Comparison of ENCODE assay signal across 8 mouse cellular contexts in genomic region chr6:52221337-52221992, GRCm38 (mm10). TPM values are rescaled to one million over a fixed set of nuclear protein-coding genes. Genes with fewer than 3 reads are reported as not detected.
DNase-seq lines count a peak whose midpoint lies in the region; ATAC-seq and TF ChIP-seq lines count a peak whose summit lies in the region.

TSS of gene Hoxa7 (minus strand) at chr6:52221854.

- no peaks in the 10 kb centered on the region for H3K27me3 ChIP-seq in MEL (ENCODE audit: control insufficient read depth in 1 of 2, insufficient read depth in 2 of 2, low read length in 2 of 2)
- H3K27me3 ChIP-seq in lung, embryonic 14.5 days (ENCODE audit: insufficient read depth, low read length): peaks cover 99% of the 10 kb centered on the region

- 2% methylated on average over 46 of the region's 46 CpGs for WGBS in lung, embryonic 14.5 days

- H3K9ac ChIP-seq in MEL (ENCODE audit: control insufficient read depth, low read depth, low read length, poor library complexity, severe bottlenecking): peak within 1 kb of the TSS; percentile 72
- H3K9ac ChIP-seq in lung, embryonic 14.5 days: peak within 1 kb of the TSS; percentile 67

- no peak for TF ChIP-seq POLR2A in MEL (IDR thresholded peaks at IDR 0.05; ENCODE audit: control insufficient read depth in 1 of 2, insufficient read depth in 1 of 2, low read depth in 1 of 2, low read length in 2 of 2, poor library complexity in 1 of 2)

- H3K79me2 ChIP-seq in MEL (ENCODE audit: control insufficient read depth, insufficient read depth, low read length, poor library complexity): no peaks in the 10 kb centered on the region

- H3K4me1 ChIP-seq in MEL (ENCODE audit: control insufficient read depth in 1 of 2, insufficient read depth in 2 of 2, low read length in 2 of 2): no peaks in the 10 kb centered on the region
- no peaks in the 10 kb centered on the region for H3K4me1 ChIP-seq in lung, embryonic 14.5 days (ENCODE audit: insufficient read depth)

- ATAC-seq in lung, embryonic 14.5 days (ENCODE audit: insufficient read depth): peak; percentile 51
- ATAC-seq in neutrophil, adult 5-6 weeks (ENCODE audit: extremely low read depth, insufficient number of reproducible peaks, low FRiP score, poor library complexity, severe bottlenecking): peak; percentile 76

- H3K9me3 ChIP-seq in MEL (replicated peaks; ENCODE audit: insufficient read depth, low read length): no peaks in the 10 kb centered on the region
- H3K9me3 ChIP-seq in lung, embryonic 14.5 days (ENCODE audit: low read depth, low read length): no peaks in the 10 kb centered on the region

- DNase-seq in MEL (ENCODE audit: low read depth, low spot score): peak; percentile 81
- peak; percentile 80 for DNase-seq in cerebellum, adult 8-10 months
- DNase-seq in forelimb bud, embryonic 11.5 days (ENCODE audit: low read depth, low spot score): peak; percentile 98
- DNase-seq in heart, postnatal 4 days: peak; percentile 91
- peak; percentile 64 to 87 for DNase-seq in layer of hippocampus, adult 8-10 months (ENCODE audit: low spot score in 2 of 2)
- peak; percentile 97 for DNase-seq in lung, embryonic 14.5 days
- DNase-seq in testis, postnatal 14 days (ENCODE audit: low spot score): peak; percentile 82

- no peaks in the 10 kb centered on the region for H3K36me3 ChIP-seq in MEL (ENCODE audit: control insufficient read depth in 1 of 2, insufficient read depth in 2 of 2, low read length in 2 of 2)
- no peaks in the 10 kb centered on the region for H3K36me3 ChIP-seq in lung, embryonic 14.5 days (ENCODE audit: insufficient read depth)

- H3K4me2 ChIP-seq in lung, embryonic 14.5 days: peak within 1 kb of the TSS; percentile 94

- no peak for TF ChIP-seq EP300 in MEL (IDR thresholded peaks at IDR 0.05; ENCODE audit: low read depth in 1 of 2, low read length in 2 of 2)

- H3K27ac ChIP-seq in MEL (ENCODE audit: control insufficient read depth, low read depth, low read length): no peak within 1 kb of the TSS
- no peak within 1 kb of the TSS for H3K27ac ChIP-seq in lung, embryonic 14.5 days (ENCODE audit: low read depth)

- peak; percentile 81 to 89 (median 86) for TF ChIP-seq CTCF in MEL (IDR thresholded peaks at IDR 0.05 in 2 of 3, conservative IDR thresholded peaks at IDR 0.05 in 1 of 3; ENCODE audit: control insufficient read depth in 1 of 3, insufficient read depth in 1 of 3, low read depth in 2 of 3, low read length in 3 of 3, poor library complexity in 1 of 3, severe bottlenecking in 1 of 3)
- peak; percentile 99 for TF ChIP-seq CTCF in lung, embryonic 14.5 days (IDR thresholded peaks at IDR 0.05; ENCODE audit: low read depth)

- peak within 1 kb of the TSS; percentile 74 to 79 for H3K4me3 ChIP-seq in MEL (ENCODE audit: control insufficient read depth in 1 of 2, insufficient read depth in 1 of 2, low read depth in 2 of 2, low read length in 2 of 2)
- peak within 1 kb of the TSS; percentile 58 for H3K4me3 ChIP-seq in lung, embryonic 14.5 days (ENCODE audit: low read depth, low read length)

- TF ChIP-seq RAD21 in MEL (IDR thresholded peaks at IDR 0.05; ENCODE audit: low read depth, low read length): peak; percentile 91

TF ChIP-seq in MEL, 35 proteins besides CTCF, POLR2A, EP300 and RAD21:
- peak; percentile 32; the same call in 1 of the 2 replicates for TF ChIP-seq SIN3A (IDR thresholded peaks at IDR 0.05; ENCODE audit: low read length)
- peak; percentile 87 for TF ChIP-seq ZC3H11A (IDR thresholded peaks at IDR 0.05; ENCODE audit: low read depth, low read length)
- no peak for TF ChIP-seq MEF2A (IDR thresholded peaks at IDR 0.05; ENCODE audit: extremely low read depth, insufficient replicate concordance, low read depth, low read length, poor library complexity, severe bottlenecking)
- no peak for TF ChIP-seq POLR2AphosphoS5 (IDR thresholded peaks at IDR 0.05; ENCODE audit: borderline replicate concordance, low read depth, low read length)
- peak; percentile 77 for TF ChIP-seq SMC3 (IDR thresholded peaks at IDR 0.05; ENCODE audit: low read depth, low read length)

RNA-seq across cellular contexts. Expression of gene Hoxa7, which starts in this region (rescaled TPM):
- total RNA-seq in MEL (2012; rRNA removed): not detected in 2 replicates
- under 1 TPM in 1 of 2 experiments, not detected in 1; 0.17 TPM for polyA plus RNA-seq in MEL (2012; ENCODE audit: insufficient read depth in 1 of 2, insufficient read length in 2 of 2, low read depth in 1 of 2, low replicate concordance in 2 of 2, missing spikeins in 1 of 2)
- under 1 TPM in 1 of 2 experiments, not detected in 1; 0.20 TPM for total RNA-seq in heart, postnatal 4 days (2021)
- not detected for total RNA-seq in layer of hippocampus, adult 8-10 months (2022)
- polyA plus RNA-seq in lung, embryonic 14.5 days (2014; fragmentation: Nextera tagmentation; extraction: Ambion mirVana): 5.8 and 7.4 TPM in 2 replicates
- total RNA-seq in neutrophil, adult 5-6 weeks (2017): 0.61 TPM in 1 of 2 replicates, not detected in the other

Comparison
In these comparisons a context has a peak if more than half of its experiments do, and no peak if none do; other contexts are left out.
1. Peak in DNase-seq, H3K4me3 ChIP-seq and H3K9ac ChIP-seq in MEL; RNA of the gene not detected or under 1 TPM.
2. Peak in DNase-seq in heart, postnatal 4 days; RNA of the gene not detected or under 1 TPM.
3. Peak in DNase-seq in layer of hippocampus, adult 8-10 months; RNA of the gene not detected or under 1 TPM.
4. Peak in ATAC-seq in neutrophil, adult 5-6 weeks; RNA of the gene not detected or under 1 TPM.